Mouse (Mus musculus): ENCODE results near the gene Prkag2.

DNA sequence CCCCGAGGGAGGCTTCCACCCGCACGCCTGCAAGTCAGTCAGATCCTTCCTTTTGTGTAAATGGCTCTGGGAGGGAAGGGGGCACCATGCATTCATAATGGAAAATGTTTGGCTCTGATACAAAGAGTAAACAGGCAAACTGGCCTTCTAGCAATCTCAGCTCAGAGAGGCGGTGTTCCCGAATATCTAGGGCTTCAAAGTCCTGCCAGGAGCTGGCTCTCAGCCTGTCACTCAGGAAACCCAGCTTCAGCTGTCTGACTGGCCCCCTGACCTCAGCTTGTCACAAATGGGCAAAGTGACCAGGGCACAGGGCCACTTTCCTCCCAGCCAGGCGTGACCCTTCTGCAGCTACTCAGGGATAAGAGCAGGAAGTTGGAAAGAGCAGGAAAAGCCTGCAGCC, 33.3 kb downstream of the Prkag2 start:
- TF ChIP-seq POLR2A (IDR thresholded peaks at IDR 0.05; ENCODE audit: borderline replicate concordance, low read depth, low read length), result no peak
- no peak for TF ChIP-seq CTCF (IDR thresholded peaks at IDR 0.05; ENCODE audit: low read depth, low read length)
